Mouse (Mus musculus): ENCODE measurements at regions not wholly inside any gene's neighbourhood (a gene's known extent, or its start where the extent isn't known, plus 50 kb on each side); places are given as distances from the start of the nearest gene placed in this dataset.

GRCm38 (mm10) chr12:27844958-27845357 is 502.6 kb upstream of the Sox11 start:
- TF ChIP-seq POLR2A (IDR thresholded peaks at IDR 0.05; ENCODE audit: low read depth, low read length) (no peak), CTCF (conservative IDR thresholded peaks at IDR 0.05; ENCODE audit: insufficient read depth, insufficient read length, low read depth, low read length) (no peak)
